Mouse (Mus musculus): ENCODE measurements around the gene Ndufs2. TPM values are rescaled to one million over a fixed set of nuclear protein-coding genes. Genes with fewer than 3 reads are reported as not detected.
A peak's percentile ranks its signal among the peaks of the same experiment; 100 is the strongest.

Ndufs2 gene
- polyA plus RNA-seq, 1 experiment from 2014 or later: 260 TPM

DNA sequence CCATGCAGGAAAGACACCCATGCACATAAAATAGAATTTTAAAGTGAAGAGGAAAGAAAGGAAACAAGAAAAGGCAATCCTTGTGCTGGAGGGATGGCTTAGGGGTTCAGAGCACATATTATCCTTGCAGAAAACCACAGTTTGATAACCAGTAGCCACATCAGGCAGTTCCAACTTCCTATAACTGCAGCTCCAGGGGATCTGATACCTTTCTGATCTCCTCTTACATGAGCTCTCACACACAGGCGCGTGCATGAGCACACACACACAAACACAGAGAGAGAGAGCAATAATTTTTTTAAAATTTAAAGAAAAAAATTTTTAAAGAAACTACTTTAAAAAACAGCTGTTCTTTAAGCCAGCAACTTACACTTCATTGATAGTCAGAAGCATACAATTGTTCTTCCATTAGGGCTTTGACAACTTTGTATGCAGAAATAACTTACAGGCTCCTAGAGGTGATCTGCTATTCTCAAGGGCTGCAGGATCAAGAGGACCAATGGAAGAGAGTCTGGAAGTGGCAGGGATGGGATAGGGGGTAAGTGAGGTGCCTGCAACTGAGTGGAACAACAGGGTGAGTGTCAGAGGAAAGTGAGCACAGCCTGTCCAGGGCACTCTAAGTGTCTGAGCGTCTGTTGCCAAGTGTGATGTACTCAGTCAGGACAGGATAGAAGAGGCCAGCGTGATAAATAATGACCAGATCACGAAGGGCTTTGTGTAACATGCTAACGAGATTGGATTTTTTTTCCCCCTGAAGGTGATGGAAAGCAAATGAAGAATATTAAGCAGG lies 45.3 kb downstream of the Ndufs2 start:
- Histone ChIP-seq H3K9me3 (replicated peaks; ENCODE audit: control insufficient read depth, low read length) (no peaks in the 10 kb centered on the region), H3K27ac (ENCODE audit: low read depth, low read length) (no peak overlapping the region), H3K4me1 (ENCODE audit: control insufficient read depth, insufficient read depth, low read length) (no peaks in the 10 kb centered on the region), H3K36me3 (ENCODE audit: control insufficient read depth, insufficient read depth, low read length) (no peaks in the 10 kb centered on the region), H3K4me3 (ENCODE audit: low read depth, low read length) (no peak overlapping the region), H3K9ac (ENCODE audit: low read length) (no peak overlapping the region), H3K27me3 (replicated peaks; ENCODE audit: control insufficient read depth, insufficient read depth, low read length) (no peaks in the 10 kb centered on the region), H3K4me2 (ENCODE audit: low read length) (no peak overlapping the region)
- DNase-seq (ENCODE audit: low spot score) (no peak), ATAC-seq (no peak)
- 48% methylated on average over 6 of the region's 6 CpGs for WGBS

DNA sequence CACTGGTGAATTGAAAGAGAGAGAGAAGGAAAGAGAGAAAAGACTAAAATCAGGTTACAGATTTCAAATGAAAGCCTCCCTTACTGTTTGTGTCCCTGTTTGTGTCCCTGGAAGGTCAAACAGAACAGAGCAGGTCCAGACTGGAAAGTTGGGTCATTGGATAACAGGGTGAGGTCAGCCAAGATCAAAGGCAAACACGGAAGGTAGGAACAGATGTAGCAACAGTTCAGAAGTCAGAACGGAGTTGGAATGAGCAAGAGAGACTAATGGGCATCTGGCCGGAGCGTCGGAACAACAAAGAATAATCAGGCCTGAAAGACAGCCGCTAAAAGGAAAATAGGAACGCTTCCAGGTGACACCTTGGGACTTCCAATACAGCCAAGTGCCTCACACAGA lies 46.9 kb downstream of the Ndufs2 start:
- H3K9me3 ChIP-seq (replicated peaks; ENCODE audit: control insufficient read depth, low read length): no peaks in the 10 kb centered on the region
- 63% methylated on average over 7 of the region's 7 CpGs for WGBS
- ATAC-seq: no peak

DNA sequence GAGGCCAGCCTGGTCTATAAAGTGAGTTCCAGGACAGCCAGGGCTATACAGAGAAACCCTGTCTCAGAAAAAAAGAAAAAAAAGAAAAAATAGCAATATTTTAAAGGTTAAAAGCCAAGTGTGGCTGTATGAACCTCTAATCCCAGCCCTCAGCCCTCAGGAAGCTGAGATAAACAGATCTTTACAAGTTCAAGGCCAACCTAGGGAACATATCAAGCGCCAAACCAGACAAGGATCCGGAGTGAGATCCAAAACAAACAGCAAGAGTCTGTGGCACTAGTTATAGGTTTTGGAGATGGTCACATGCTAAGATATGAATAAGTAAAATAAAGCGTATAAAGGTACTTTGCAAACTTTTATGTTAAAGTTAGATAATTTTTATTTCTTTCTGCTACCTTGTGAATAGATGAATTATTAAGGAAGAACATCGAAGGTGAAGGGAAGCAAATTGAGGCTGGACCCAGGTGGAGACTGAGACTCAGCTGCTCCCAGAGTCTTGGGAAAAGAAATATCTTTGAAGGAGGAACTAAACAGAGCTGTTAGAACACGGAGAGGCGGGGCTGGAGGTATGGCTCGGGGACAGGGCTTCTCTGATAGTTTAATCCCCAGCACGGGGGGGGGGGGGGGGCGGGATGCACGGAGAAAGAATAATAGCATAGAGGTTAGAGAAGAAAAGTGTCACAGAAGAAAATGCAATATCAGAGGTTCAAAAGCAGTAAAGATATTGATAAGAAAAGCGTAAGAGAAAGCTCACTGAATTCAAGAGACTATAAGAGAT lies 47.5 kb downstream of the Ndufs2 start:
- 56% methylated on average over 10 of the region's 11 CpGs for WGBS
- H3K4me2 ChIP-seq (ENCODE audit: low read length): no peak overlapping the region
- H3K9ac ChIP-seq (ENCODE audit: low read length): no peak overlapping the region
- no peak for ATAC-seq
- H3K27me3 ChIP-seq (replicated peaks; ENCODE audit: control insufficient read depth, insufficient read depth, low read length): no peaks in the 10 kb centered on the region
- H3K9me3 ChIP-seq (replicated peaks; ENCODE audit: control insufficient read depth, low read length): no peaks in the 10 kb centered on the region
- no peak overlapping the region for H3K4me3 ChIP-seq (ENCODE audit: low read depth, low read length)
- no peak for DNase-seq (ENCODE audit: low spot score)
- H3K36me3 ChIP-seq (ENCODE audit: control insufficient read depth, insufficient read depth, low read length): no peaks in the 10 kb centered on the region
- H3K27ac ChIP-seq (ENCODE audit: low read depth, low read length): no peak overlapping the region
- no peaks in the 10 kb centered on the region for H3K4me1 ChIP-seq (ENCODE audit: control insufficient read depth, insufficient read depth, low read length)

More for the DNA sequence above, 46.9 kb downstream of the Ndufs2 start:
- Histone ChIP-seq H3K4me1 (ENCODE audit: control insufficient read depth, insufficient read depth, low read length) (no peaks in the 10 kb centered on the region), H3K4me2 (ENCODE audit: low read length) (no peak overlapping the region), H3K27me3 (replicated peaks; ENCODE audit: control insufficient read depth, insufficient read depth, low read length) (no peaks in the 10 kb centered on the region), H3K9ac (ENCODE audit: low read length) (no peak overlapping the region), H3K4me3 (ENCODE audit: low read depth, low read length) (no peak overlapping the region), H3K27ac (ENCODE audit: low read depth, low read length) (no peak overlapping the region), H3K36me3 (ENCODE audit: control insufficient read depth, insufficient read depth, low read length) (no peaks in the 10 kb centered on the region)
- DNase-seq (ENCODE audit: low spot score): no peak

DNA sequence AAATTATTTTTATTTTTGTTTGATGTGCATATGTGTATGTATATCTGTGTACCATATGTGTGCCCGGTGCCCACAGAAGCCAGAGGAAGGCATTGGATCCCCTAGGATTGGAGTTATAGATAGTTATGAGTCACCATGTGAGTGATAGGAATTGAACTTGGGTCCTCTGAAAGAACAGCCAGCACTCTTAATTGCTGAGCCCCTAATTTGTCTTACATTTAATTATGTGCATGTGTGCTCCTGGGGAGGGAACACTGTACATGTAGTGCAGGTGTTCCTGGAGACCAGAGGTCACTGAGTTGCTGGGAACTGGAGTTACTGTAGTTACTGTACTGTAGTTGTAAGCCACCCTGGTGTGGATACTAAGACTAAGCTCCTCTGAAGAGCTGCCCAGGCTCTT lies 50.4 kb downstream of the Ndufs2 start:
- peaks cover 9% of the 10 kb centered on the region; the same call in 1 of the 2 replicates for H3K27me3 ChIP-seq (replicated peaks; ENCODE audit: control insufficient read depth, insufficient read depth, low read length)
- H3K4me1 ChIP-seq (ENCODE audit: control insufficient read depth, insufficient read depth, low read length): 0 out of 2 replicates have a peak, but pooled peaks cover 2% of the 10 kb centered on the region
- H3K27ac ChIP-seq (ENCODE audit: low read depth, low read length): no peak overlapping the region
- DNase-seq (ENCODE audit: low spot score) (no peak), ATAC-seq (no peak)
- H3K4me3 ChIP-seq (ENCODE audit: low read depth, low read length): no peak overlapping the region
- no peak overlapping the region for H3K4me2 ChIP-seq (ENCODE audit: low read length)
- H3K9ac ChIP-seq (ENCODE audit: low read length): no peak overlapping the region
- no peaks in the 10 kb centered on the region for H3K9me3 ChIP-seq (replicated peaks; ENCODE audit: control insufficient read depth, low read length)
- 93% methylated on average over 1 of the region's 1 CpGs for WGBS
- no peaks in the 10 kb centered on the region for H3K36me3 ChIP-seq (ENCODE audit: control insufficient read depth, insufficient read depth, low read length)

DNA sequence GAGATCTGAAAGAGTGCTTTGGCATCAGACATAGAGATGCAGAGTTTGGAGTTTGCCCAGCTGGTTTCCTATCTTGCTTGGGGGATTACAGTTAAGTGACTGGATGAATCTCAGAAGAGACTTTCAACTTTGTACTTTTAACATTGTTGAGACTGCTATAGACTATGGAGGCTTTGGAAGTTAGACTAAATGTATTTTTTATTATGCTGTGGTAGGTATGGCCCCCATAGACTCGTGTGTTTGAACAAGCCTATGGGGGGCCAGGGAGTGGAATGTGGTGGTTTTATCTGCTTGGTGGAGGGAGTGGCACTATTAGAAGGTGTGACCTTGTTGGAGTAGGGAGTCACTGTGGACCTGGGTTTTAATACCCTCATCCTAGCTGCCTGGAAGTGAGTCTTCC lies 51.7 kb downstream of the Ndufs2 start:
- H3K36me3 ChIP-seq (ENCODE audit: control insufficient read depth, insufficient read depth, low read length): no peaks in the 10 kb centered on the region
- H3K27me3 ChIP-seq (replicated peaks; ENCODE audit: control insufficient read depth, insufficient read depth, low read length): peaks cover 11% of the 10 kb centered on the region
- no peak overlapping the region for H3K9ac ChIP-seq (ENCODE audit: low read length)
- WGBS: 67% methylated on average over 1 of the region's 1 CpGs
- DNase-seq (ENCODE audit: low spot score) (no peak), ATAC-seq (no peak)
- no peaks in the 10 kb centered on the region for H3K9me3 ChIP-seq (replicated peaks; ENCODE audit: control insufficient read depth, low read length)
- 0 out of 2 replicates have a peak, but pooled peaks cover 3% of the 10 kb centered on the region for H3K4me1 ChIP-seq (ENCODE audit: control insufficient read depth, insufficient read depth, low read length)
- H3K27ac ChIP-seq (ENCODE audit: low read depth, low read length): no peak overlapping the region
- no peak overlapping the region for H3K4me2 ChIP-seq (ENCODE audit: low read length)
- H3K4me3 ChIP-seq (ENCODE audit: low read depth, low read length): no peak overlapping the region

DNA sequence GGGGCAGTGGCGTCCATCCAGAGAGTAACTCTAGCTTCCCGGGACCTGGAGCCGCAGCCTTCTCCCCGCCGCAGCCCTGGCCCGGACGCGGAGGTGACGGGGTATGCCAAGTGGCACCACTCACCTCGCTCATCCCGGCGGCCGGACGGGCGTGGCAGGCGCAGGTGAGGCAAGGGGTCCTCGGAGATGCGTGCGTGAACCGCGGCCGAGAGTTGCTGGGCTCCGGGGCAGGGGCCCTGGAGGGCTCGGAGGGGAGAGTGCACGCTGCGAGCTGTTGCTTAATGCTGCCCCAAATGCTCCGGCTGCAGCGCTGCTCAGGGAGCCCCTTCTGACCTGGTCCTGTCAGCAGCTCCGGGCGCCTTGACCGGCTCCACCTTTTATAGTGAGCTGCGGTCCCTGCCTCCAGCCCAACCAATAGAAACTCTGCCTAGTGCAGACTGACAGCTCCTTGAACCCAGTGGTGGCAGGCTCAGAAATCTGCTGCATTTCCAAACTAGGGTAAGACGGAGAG lies 55.2 kb downstream of the Ndufs2 start, which contains the start of gene Pcp4l1:
Gene Pcp4l1 (minus strand): TSS at position 382 of the 511 bp plus-strand sequence.
- Histone ChIP-seq H3K27me3 (replicated peaks; ENCODE audit: control insufficient read depth, insufficient read depth, low read length) (peaks cover 34% of the 10 kb centered on the region), H3K4me1 (ENCODE audit: control insufficient read depth, insufficient read depth, low read length) (0 out of 2 replicates have a peak, but pooled peaks cover 3% of the 10 kb centered on the region), H3K9me3 (replicated peaks; ENCODE audit: control insufficient read depth, low read length) (no peaks in the 10 kb centered on the region), H3K36me3 (ENCODE audit: control insufficient read depth, insufficient read depth, low read length) (no peaks in the 10 kb centered on the region), H3K27ac (ENCODE audit: low read depth, low read length) (no peak within 1 kb of the TSS), H3K4me3 (ENCODE audit: low read depth, low read length) (peak within 1 kb of the TSS; percentile 43), H3K9ac (ENCODE audit: low read length) (peak within 1 kb of the TSS; percentile 67), H3K4me2 (ENCODE audit: low read length) (peak within 1 kb of the TSS; percentile 96)
- under 1% methylated on average over 33 of the region's 33 CpGs for WGBS
- peak; percentile 73 for DNase-seq (ENCODE audit: low spot score)
- ATAC-seq: peak; percentile 87

DNA sequence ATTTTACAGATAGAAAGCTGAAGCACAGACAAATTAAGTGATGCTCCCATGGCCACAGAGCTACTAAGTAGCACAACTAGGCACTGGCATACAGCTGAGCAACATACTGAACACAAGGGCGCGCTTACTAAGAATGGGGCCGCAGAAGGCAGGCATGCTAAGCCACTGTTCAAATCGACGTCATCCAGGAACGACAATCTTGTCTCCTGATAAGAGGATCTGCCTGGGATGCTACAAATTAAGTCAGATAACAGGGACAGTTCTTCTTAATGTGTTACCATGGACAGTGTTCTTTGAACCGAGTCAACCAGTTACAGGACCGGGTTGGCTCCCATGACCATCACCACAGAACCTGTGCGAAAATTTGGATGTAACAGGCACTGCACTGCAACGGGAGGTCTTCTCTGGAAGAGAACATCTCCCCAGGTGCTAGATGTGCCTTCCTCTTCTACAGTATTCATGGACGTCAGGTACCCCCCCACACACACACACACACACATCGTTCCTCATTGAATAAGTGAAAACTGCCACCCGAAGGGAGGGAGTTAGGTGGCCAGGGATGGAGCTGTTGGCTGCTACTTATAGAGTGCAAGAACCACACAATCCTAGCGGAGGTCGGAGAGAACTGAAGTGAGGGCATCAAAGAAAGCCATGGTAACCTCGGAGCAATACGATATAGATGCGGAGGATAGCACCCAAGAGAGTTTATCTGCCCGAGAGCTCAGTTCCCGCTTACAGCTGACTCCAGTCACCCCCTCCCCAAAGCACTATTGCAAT lies 56.0 kb downstream of the Ndufs2 start:
- H3K9ac ChIP-seq (ENCODE audit: low read length): peak overlapping the region; percentile 67
- H3K27ac ChIP-seq (ENCODE audit: low read depth, low read length): no peak overlapping the region
- H3K36me3 ChIP-seq (ENCODE audit: control insufficient read depth, insufficient read depth, low read length): no peaks in the 10 kb centered on the region
- H3K4me3 ChIP-seq (ENCODE audit: low read depth, low read length): peak overlapping the region; percentile 43
- H3K4me2 ChIP-seq (ENCODE audit: low read length): peak overlapping the region; percentile 96
- peak; percentile 1; the same call in 1 of the 2 replicates for ATAC-seq
- H3K9me3 ChIP-seq (replicated peaks; ENCODE audit: control insufficient read depth, low read length): no peaks in the 10 kb centered on the region
- WGBS: 6% methylated on average over 20 of the region's 20 CpGs
- DNase-seq (ENCODE audit: low spot score): peak; percentile 17
- H3K4me1 ChIP-seq (ENCODE audit: control insufficient read depth, insufficient read depth, low read length): 0 out of 2 replicates have a peak, but pooled peaks cover 3% of the 10 kb centered on the region
- H3K27me3 ChIP-seq (replicated peaks; ENCODE audit: control insufficient read depth, insufficient read depth, low read length): peaks cover 34% of the 10 kb centered on the region
